Mouse (Mus musculus) midbrain, embryonic 14.5 days (tissue): ENCODE data around the gene Ppp1r9b. TPM values are rescaled to one million over a fixed set of nuclear protein-coding genes. Genes with fewer than 3 reads are reported as not detected.
"Not testable (repeated sequence)": the region's sequence is repeated elsewhere in the genome, so short reads cannot be mapped to it uniquely, and the experiment has no call there.

Experiments used
- ATAC-seq: fragments of 200-750 bp; cut with Nextera tagmentation; 2 replicates; pipeline ENCODE4 v1.8.0; 2017; ENCODE audit warnings: moderate number of reproducible peaks, moderate library complexity; ENCODE audit not compliant: low FRiP score, low TSS enrichment
- DNase-seq: peaks from one replicate; pipeline ENCODE4 v3.0.0-alpha.2; 2015
- H3K27ac ChIP-seq: fragments of 300-500 bp; sonication (generic); replicated peaks from 2 replicates; pipeline ENCODE4 v1.5.1; 2014; ENCODE audit warnings: mild to moderate bottlenecking, low read depth, low read length, moderate library complexity
- H3K27me3 ChIP-seq: fragments of 300-500 bp; sonication (generic); 2 replicates; pipeline ENCODE4 v1.6.1; 2014; ENCODE audit warnings: low read length, control low read depth, mixed read lengths; ENCODE audit not compliant: control insufficient read depth, insufficient read depth
- H3K36me3 ChIP-seq: fragments of 300-500 bp; sonication (generic); 2 replicates; pipeline ENCODE4 v1.6.1; 2014; ENCODE audit warnings: low read length, control low read depth; ENCODE audit not compliant: control insufficient read depth, insufficient read depth
- H3K4me1 ChIP-seq: fragments of 300-500 bp; sonication (generic); 2 replicates; pipeline ENCODE4 v1.6.1; 2014; ENCODE audit warnings: mild to moderate bottlenecking, antibody characterized with exemption, low read length, control low read depth; ENCODE audit not compliant: control insufficient read depth, insufficient read depth
- H3K4me2 ChIP-seq: fragments of 300-500 bp; sonication (generic); 2 replicates; pipeline ENCODE4 v1.6.1; 2014; ENCODE audit warnings: mild to moderate bottlenecking, low read length, moderate library complexity
- H3K4me3 ChIP-seq: fragments of 300-500 bp; sonication (generic); replicated peaks from 2 replicates; pipeline ENCODE4 v1.5.1; 2014; ENCODE audit warnings: low read depth, low read length
- H3K9ac ChIP-seq: fragments of 300-500 bp; sonication (generic); replicated peaks from 2 replicates; pipeline ENCODE4 v1.6.1; 2014; ENCODE audit warnings: mild to moderate bottlenecking, low read length, moderate library complexity
- H3K9me3 ChIP-seq: fragments of 300-500 bp; sonication (generic); 2 replicates; pipeline ENCODE4 v1.6.1; 2016; ENCODE audit warnings: low read length, control low read depth, mixed read lengths; ENCODE audit not compliant: control insufficient read depth
- WGBS: fragments of 180-500 bp; shearing (Covaris S2); extraction: QIAGEN DNeasy Blood & Tissue Kit; methylation state at CpG from one replicate; pipeline ENCODE4 v1.1.7; 2014; 5-methylcytosine and 5-hydroxymethylcytosine counted together
- polyA plus RNA-seq: library from polyadenylated mRNA; unstranded; fragments of >200 nt; fragmentation: Nextera tagmentation; extraction: Ambion mirVana; gene quantifications from 2 replicates; pipeline ENCODE4 v1.2.1, GENCODE M21; 2014

Ppp1r9b gene
- polyA plus RNA-seq, 1 experiment from 2014 or later, result 27.6 TPM

GRCm38 (mm10) chr11:95006038-95006437 is 15.2 kb downstream of the Ppp1r9b start:
- H3K27ac ChIP-seq, result peak overlapping the region; percentile 84
- no peak for ATAC-seq
- H3K9ac ChIP-seq, result peak overlapping the region; percentile 59; the same call in 1 of the 2 replicates
- H3K36me3 ChIP-seq, result peaks cover 47% of the 10 kb centered on the region
- peaks cover 27% of the 10 kb centered on the region for H3K4me1 ChIP-seq
- peak overlapping the region; percentile 81 for H3K4me2 ChIP-seq
- H3K9me3 ChIP-seq, result no peaks in the 10 kb centered on the region
- H3K4me3 ChIP-seq, result peak overlapping the region; percentile 34; the same call in 1 of the 2 replicates
- no peak for DNase-seq
- WGBS, result 31% methylated on average over 4 of the region's 4 CpGs
- no peaks in the 10 kb centered on the region for H3K27me3 ChIP-seq

DNA sequence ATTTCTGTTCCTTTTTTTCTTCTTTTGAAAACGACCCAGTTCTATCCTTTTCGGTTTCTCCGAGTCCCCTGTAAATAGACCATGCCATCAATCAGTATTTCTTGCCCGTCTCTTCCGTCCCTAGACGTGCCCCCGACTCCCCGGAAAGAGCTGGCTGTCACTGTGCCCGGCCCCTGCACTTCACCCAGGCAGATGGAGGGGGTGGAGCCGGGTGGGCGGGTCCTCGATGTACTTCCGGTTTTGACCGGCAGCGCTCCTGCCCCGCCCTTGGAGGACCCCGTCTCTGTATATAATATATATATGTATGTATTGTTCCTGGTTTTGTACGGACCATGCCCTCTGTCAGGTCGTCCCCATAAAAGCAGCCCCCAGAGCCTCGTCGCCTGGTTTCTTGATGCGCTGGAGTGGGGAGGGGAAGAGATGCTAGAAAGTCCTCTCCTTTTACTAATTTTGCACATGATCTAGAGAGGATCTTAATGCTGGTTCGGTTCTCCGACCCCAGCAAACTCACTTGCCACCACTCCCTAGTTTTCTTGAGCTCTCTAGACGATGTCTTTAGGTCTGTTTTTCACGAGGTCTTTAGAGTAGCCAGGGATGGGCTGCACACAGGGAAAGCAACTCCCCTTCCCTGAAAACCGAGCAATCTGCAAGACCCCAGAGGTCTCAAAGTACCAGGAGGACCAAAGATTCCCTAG is 15.8 kb downstream of the Ppp1r9b start:
- H3K9ac ChIP-seq, result peak overlapping the region; percentile 59
- H3K27ac ChIP-seq, result peak overlapping the region; percentile 84
- peaks cover 30% of the 10 kb centered on the region for H3K4me1 ChIP-seq
- no peaks in the 10 kb centered on the region for H3K9me3 ChIP-seq
- WGBS, result 2% methylated on average over 27 of the region's 27 CpGs
- ATAC-seq (peak; percentile 44; the same call in 1 of the 2 replicates), DNase-seq (peak; percentile 92)
- peaks cover 43% of the 10 kb centered on the region for H3K36me3 ChIP-seq
- H3K4me3 ChIP-seq, result peak overlapping the region; percentile 34
- no peaks in the 10 kb centered on the region for H3K27me3 ChIP-seq
- H3K4me2 ChIP-seq, result peak overlapping the region; percentile 81

GRCm38 (mm10) chr11:95007418-95007817 is 16.6 kb downstream of the Ppp1r9b start:
- H3K9me3 ChIP-seq, result no peaks in the 10 kb centered on the region
- H3K4me2 ChIP-seq, result peak overlapping the region; percentile 81
- DNase-seq (no peak), ATAC-seq (no peak)
- 83% methylated on average over 3 of the region's 3 CpGs for WGBS
- H3K4me1 ChIP-seq, result peaks cover 38% of the 10 kb centered on the region
- no peak overlapping the region for H3K27ac ChIP-seq
- H3K4me3 ChIP-seq, result no peak overlapping the region
- H3K9ac ChIP-seq, result no peak overlapping the region
- peaks cover 35% of the 10 kb centered on the region for H3K36me3 ChIP-seq
- H3K27me3 ChIP-seq, result no peaks in the 10 kb centered on the region

DNA sequence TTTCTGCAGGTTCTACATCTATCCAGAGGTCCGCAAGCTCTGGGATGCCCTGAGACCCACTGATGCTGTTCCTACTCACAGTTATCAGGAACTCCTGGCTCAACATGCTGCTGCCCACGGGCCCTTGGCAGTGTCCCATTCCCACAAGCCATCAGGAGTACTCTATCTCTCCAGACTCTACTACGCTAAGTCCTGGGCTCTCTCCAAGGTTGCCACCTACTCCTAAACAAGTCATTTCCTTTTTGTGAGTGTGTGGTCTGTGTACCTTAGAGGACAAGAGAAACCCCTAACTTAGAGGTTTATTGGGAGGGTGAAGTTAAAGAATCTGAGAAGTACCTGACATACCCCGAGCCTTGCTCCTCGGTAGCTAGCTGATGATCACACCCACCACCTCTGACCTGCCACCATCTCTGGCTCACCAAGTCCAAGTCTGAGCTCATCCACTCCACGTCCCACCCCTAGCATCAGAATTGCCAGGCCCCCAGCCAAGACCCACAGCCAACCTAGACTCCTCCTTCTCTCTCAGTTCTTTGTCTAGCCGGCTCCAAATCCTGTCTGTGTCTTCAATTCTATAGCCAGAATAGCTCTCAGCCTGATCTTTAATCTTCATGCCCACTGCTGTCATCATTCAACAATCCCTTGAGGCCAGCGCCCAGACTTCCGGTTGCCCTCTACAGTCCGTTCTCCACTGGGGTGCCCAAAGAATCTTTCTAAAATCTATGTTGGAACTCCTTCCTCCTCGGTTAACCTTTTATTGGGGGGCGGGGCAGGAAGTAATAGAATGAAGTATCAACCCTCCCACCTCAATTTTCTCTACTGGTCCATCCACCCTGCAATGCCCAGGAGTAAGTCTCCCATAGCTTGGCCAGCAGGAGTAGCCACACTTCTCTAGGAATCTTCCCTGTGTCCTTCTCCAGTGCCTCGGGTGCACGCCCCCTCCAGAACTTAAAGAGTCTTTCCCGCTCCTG is 18.1 kb downstream of the Ppp1r9b start:
- ATAC-seq, result peak; percentile 3
- Histone ChIP-seq H3K27me3 (no peaks in the 10 kb centered on the region), H3K4me1 (peaks cover 50% of the 10 kb centered on the region), H3K36me3 (peaks cover 21% of the 10 kb centered on the region), H3K27ac (peak overlapping the region; percentile 99), H3K9me3 (no peaks in the 10 kb centered on the region), H3K4me3 (peak overlapping the region; percentile 97), H3K4me2 (peak overlapping the region; percentile 77), H3K9ac (peak overlapping the region; percentile 99)
- 30% methylated on average over 15 of the region's 15 CpGs for WGBS
- peak; percentile 66 for DNase-seq

DNA sequence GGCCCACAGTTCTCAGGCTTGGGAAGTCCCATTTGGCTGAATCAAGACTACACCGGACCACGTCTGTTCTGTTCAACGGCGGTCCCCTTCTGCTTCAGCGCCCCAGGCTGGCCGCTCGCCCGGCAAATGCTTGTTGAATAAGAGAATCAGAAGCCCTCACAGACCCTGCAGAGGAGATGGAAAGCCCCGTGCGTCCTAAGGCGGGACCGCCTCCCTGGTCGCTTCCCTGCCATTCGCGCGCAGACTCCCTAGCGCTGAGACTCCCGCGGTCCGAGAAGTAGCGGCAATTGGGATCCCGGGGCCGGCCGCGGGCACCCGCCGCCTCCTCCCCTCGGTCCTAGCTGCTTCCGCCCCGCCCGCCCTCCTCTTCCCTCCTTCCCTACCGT is 18.8 kb downstream of the Ppp1r9b start, which contains the start of gene Samd14:
Gene Samd14, plus strand, starts transcription at position 251 of the 386 bp plus-strand sequence.
- H3K4me2 ChIP-seq, result peak within 1 kb of the TSS; percentile 77
- WGBS, result under 1% methylated on average over 32 of the region's 32 CpGs
- H3K27ac ChIP-seq, result peak within 1 kb of the TSS; percentile 99
- H3K9me3 ChIP-seq, result no peaks in the 10 kb centered on the region
- H3K27me3 ChIP-seq, result no peaks in the 10 kb centered on the region
- H3K4me1 ChIP-seq, result peaks cover 55% of the 10 kb centered on the region
- DNase-seq, result peak; percentile 90
- ATAC-seq, result peak; percentile 74
- peak within 1 kb of the TSS; percentile 99 for H3K9ac ChIP-seq
- H3K36me3 ChIP-seq, result peaks cover 21% of the 10 kb centered on the region
- H3K4me3 ChIP-seq, result peak within 1 kb of the TSS; percentile 97

GRCm38 (mm10) chr11:95010141-95010739 is 19.4 kb downstream of the Ppp1r9b start:
- Histone ChIP-seq H3K4me3 (peak overlapping the region; percentile 97), H3K27me3 (no peaks in the 10 kb centered on the region), H3K4me1 (peaks cover 60% of the 10 kb centered on the region), H3K27ac (peak overlapping the region; percentile 99), H3K9ac (peak overlapping the region; percentile 99), H3K9me3 (no peaks in the 10 kb centered on the region), H3K36me3 (peaks cover 21% of the 10 kb centered on the region), H3K4me2 (peak overlapping the region; percentile 77)
- under 1% methylated on average over 40 of the region's 40 CpGs for WGBS
- peak; percentile 61 for ATAC-seq
- peak; percentile 78 for DNase-seq

DNA sequence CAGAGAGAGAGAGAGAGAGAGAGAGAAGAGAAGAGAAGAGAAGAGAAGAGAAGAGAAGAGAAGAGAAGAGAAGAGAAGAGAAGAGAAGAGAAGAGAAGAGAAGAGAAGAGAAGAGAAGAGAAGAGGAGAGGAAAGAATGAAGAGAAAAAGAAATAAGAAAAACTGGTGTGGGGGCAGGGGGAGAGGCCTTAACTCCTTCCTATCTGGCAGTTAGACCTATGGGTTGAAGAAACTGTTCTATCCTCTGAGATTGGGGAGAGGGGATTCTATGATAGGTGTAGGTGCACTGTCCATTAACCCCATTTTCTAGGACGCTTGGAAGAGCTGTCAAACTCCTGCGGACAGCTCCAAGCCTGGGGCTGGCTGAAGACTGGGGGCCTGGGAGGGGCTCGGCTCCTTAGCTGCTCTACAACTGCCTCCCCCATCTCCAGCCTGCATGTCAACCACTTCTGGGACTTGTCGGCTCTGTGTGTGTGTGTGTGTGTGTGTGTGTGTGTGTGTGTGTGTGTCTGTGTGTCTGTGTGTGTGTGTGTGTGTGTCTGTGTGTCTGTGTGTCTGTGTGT is 20.1 kb downstream of the Ppp1r9b start:
- Histone ChIP-seq H3K9ac (peak overlapping the region; percentile 99), H3K4me1 (peaks cover 62% of the 10 kb centered on the region), H3K4me3 (peak overlapping the region; percentile 97), H3K27ac (peak overlapping the region; percentile 99), H3K4me2 (peak overlapping the region; percentile 77), H3K36me3 (peaks cover 21% of the 10 kb centered on the region)
- 1% methylated on average over 4 of the region's 4 CpGs for WGBS
- not testable (repeated sequence) for DNase-seq, ATAC-seq, H3K27me3 ChIP-seq, H3K9me3 ChIP-seq

GRCm38 (mm10) chr11:95011416-95011815 is 20.6 kb downstream of the Ppp1r9b start:
- peak overlapping the region; percentile 97 for H3K4me3 ChIP-seq
- WGBS, result 25% methylated on average over 1 of the region's 1 CpGs
- peak overlapping the region; percentile 47 for H3K27ac ChIP-seq
- ATAC-seq (no peak), DNase-seq (no peak)
- peak overlapping the region; percentile 99 for H3K9ac ChIP-seq
- peaks cover 57% of the 10 kb centered on the region for H3K4me1 ChIP-seq
- H3K9me3 ChIP-seq, result no peaks in the 10 kb centered on the region
- peak overlapping the region; percentile 77 for H3K4me2 ChIP-seq
- peaks cover 26% of the 10 kb centered on the region for H3K36me3 ChIP-seq
- H3K27me3 ChIP-seq, result no peaks in the 10 kb centered on the region
